Mouse (Mus musculus) heart, embryonic 14.5 days (tissue): ENCODE measurements around the gene Olfr1134. TPM values are rescaled to one million over a fixed set of nuclear protein-coding genes. Genes with fewer than 3 reads are reported as not detected.
"Not testable (repeated sequence)": the region's sequence is repeated elsewhere in the genome, so short reads cannot be mapped to it uniquely, and the experiment has no call there.

ENCODE experiments used
- ATAC-seq: fragments of 200-750 bp; cut with Nextera tagmentation; 2 replicates; pipeline ENCODE4 v1.8.0; 2017; ENCODE audit warnings: low read depth, moderate TSS enrichment; ENCODE audit not compliant: insufficient number of reproducible peaks, insufficient read depth, low FRiP score
- H3K27ac ChIP-seq, 2 experiments: fragments of 200-500 bp in 1 of 2; fragments of 300-500 bp in 1 of 2; sonication (generic) in 1 of 2; replicated peaks in 1 of 2; 2 replicates each; pipeline ENCODE4 v1.5.1; 2012 to 2014; ENCODE audit warnings: low read depth in 2 of 2, low read length in 2 of 2, control low read depth in 1 of 2, mild to moderate bottlenecking in 1 of 2, mixed read lengths in 1 of 2; ENCODE audit not compliant: control insufficient read depth in 1 of 2, insufficient read depth in 1 of 2
- H3K27me3 ChIP-seq: fragments of 300-500 bp; sonication (generic); 2 replicates; pipeline ENCODE4 v1.6.1; 2014; ENCODE audit warnings: mild to moderate bottlenecking, low read length, control low read depth; ENCODE audit not compliant: control insufficient read depth, insufficient read depth
- H3K36me3 ChIP-seq: fragments of 300-500 bp; sonication (generic); 2 replicates; pipeline ENCODE4 v1.6.1; 2014; ENCODE audit warnings: mild to moderate bottlenecking, control low read depth, low read length, mixed read lengths; ENCODE audit not compliant: control insufficient read depth, insufficient read depth
- H3K4me1 ChIP-seq, 2 experiments: fragments of 200-500 bp in 1 of 2; fragments of 300-500 bp in 1 of 2; sonication (generic) in 1 of 2; 2 replicates each; pipeline ENCODE4 v1.6.1; 2012 to 2014; ENCODE audit warnings: low read length in 2 of 2, control low read depth in 1 of 2, mixed read lengths in 1 of 2; ENCODE audit not compliant: control insufficient read depth in 2 of 2, insufficient read depth in 2 of 2
- H3K4me2 ChIP-seq: fragments of 300-500 bp; sonication (generic); 2 replicates; pipeline ENCODE4 v1.6.1; 2014; ENCODE audit warnings: mild to moderate bottlenecking, low read length
- H3K4me3 ChIP-seq, 2 experiments: fragments of 200-500 bp in 1 of 2; fragments of 300-500 bp in 1 of 2; sonication (generic) in 1 of 2; 2 replicates each; pipeline ENCODE4 v1.5.1; 2012 to 2014; ENCODE audit warnings: low read length in 2 of 2, mild to moderate bottlenecking in 2 of 2, control low read depth in 1 of 2, low read depth in 1 of 2, moderate library complexity in 1 of 2; ENCODE audit not compliant: control insufficient read depth in 1 of 2, insufficient read depth in 1 of 2
- H3K9ac ChIP-seq: fragments of 300-500 bp; sonication (generic); 2 replicates; pipeline ENCODE4 v1.6.1; 2014; ENCODE audit warnings: mild to moderate bottlenecking, low read length
- H3K9me3 ChIP-seq: fragments of 300-500 bp; sonication (generic); 2 replicates; pipeline ENCODE4 v1.6.1; 2016; ENCODE audit warnings: low read length, control low read depth; ENCODE audit not compliant: control insufficient read depth
- WGBS: fragments of 180-500 bp; shearing (Covaris S2); extraction: QIAGEN DNeasy Blood & Tissue Kit; methylation state at CpG from one replicate; pipeline ENCODE4 v1.1.7; 2014; 5-methylcytosine and 5-hydroxymethylcytosine counted together
- polyA plus RNA-seq: library from polyadenylated mRNA; unstranded; fragments of >200 nt; fragmentation: Nextera tagmentation; extraction: Ambion mirVana; gene quantifications from 2 replicates; pipeline ENCODE4 v1.2.1, GENCODE M21; 2014

The Olfr1134 gene
- polyA plus RNA-seq = not detected in 2 replicates

DNA sequence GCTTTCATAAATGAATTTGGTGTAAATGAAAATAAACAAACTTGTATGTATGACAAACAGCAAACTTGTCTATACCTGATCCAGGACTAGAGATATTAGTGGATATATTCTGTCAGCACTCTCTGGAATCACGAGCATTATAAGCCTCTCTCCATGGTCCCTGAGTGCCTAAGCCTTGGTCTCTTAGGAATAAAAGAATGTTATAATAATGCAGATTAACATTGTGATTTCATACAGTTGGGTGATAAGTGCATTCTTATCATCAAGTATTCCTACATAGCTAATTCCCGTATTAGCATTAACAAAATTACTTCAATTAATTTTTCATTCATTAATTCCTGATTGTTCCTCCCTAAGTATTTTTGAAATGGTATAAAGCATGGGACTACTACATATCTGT, at the start of gene Olfr1134:
Olfr1134 (minus strand) TSS at position 101 of the 400 bp plus-strand sequence.
- WGBS = 67% methylated on average over 2 of the region's 2 CpGs
- no peaks in the 10 kb centered on the region for H3K9me3 ChIP-seq
- H3K36me3 ChIP-seq = no peaks in the 10 kb centered on the region
- H3K9ac ChIP-seq = no peak within 1 kb of the TSS
- ATAC-seq = no peak
- no peaks in the 10 kb centered on the region for H3K4me1 ChIP-seq
- H3K27ac ChIP-seq = no peak within 1 kb of the TSS
- H3K4me3 ChIP-seq = no peak within 1 kb of the TSS
- H3K27me3 ChIP-seq = no peaks in the 10 kb centered on the region
- no peak within 1 kb of the TSS for H3K4me2 ChIP-seq

GRCm38 (mm10) chr2:87693847-87694246, 35.6 kb upstream of the Olfr1134 start, which contains the start of gene Olfr1136:
Gene Olfr1136 (minus strand): TSS chr2:87693947.
- Histone ChIP-seq H3K9ac (no peak within 1 kb of the TSS), H3K4me1 (no peaks in the 10 kb centered on the region), H3K36me3 (no peaks in the 10 kb centered on the region), H3K4me3 (no peak within 1 kb of the TSS), H3K9me3 (no peaks in the 10 kb centered on the region), H3K4me2 (no peak within 1 kb of the TSS), H3K27me3 (no peaks in the 10 kb centered on the region), H3K27ac (no peak within 1 kb of the TSS)
- no peak for ATAC-seq

DNA sequence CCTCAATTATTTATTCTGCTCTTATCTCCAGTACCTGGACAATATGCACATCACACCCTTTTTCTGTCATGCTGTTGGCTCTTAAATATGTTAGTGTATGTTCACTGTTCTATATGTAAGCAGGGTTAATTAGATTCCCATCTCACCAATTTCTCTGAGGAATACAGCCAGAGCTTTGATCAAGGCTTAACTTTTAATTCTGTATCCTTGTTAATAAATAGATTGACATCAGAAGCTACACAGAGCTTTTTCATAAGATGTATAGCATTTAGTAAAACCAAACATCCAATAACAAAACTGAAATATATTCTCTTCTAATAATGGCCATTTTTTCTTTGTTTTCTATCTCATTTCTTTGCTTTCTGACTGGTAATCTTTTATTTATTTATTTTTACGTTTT, 15.3 kb upstream of the Olfr1134 start, which contains the start of gene Olfr1135:
Olfr1135 (minus strand) TSS at position 101 of the 400 bp plus-strand sequence.
- H3K27me3 ChIP-seq = no peaks in the 10 kb centered on the region
- no peaks in the 10 kb centered on the region for H3K36me3 ChIP-seq

DNA sequence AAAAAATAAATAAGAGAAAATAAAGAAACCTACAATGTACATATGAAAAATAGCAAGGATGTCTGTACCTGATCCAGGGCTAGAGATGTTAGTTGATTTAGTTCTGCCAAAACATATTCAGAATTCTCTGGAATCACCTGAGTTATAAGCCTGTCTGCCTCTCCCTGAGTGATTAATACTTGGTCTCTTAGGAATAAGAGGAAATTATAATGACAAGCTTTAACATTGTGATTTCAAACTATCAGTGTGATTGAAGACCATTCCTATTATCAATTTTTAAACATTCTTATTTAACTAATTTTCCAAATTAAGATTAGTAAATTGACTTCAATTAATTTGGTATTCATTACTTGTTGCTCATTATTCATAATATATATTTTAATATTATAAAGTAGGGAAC, 11.0 kb downstream of the Olfr1134 start, which contains the start of gene Olfr1133:
Olfr1133 (minus strand) TSS at position 101 of the 400 bp plus-strand sequence.
- H3K4me3 ChIP-seq = no peak within 1 kb of the TSS
- H3K27me3 ChIP-seq = no peaks in the 10 kb centered on the region
- H3K36me3 ChIP-seq = no peaks in the 10 kb centered on the region
- H3K9ac ChIP-seq = no peak within 1 kb of the TSS
- no peak within 1 kb of the TSS for H3K27ac ChIP-seq
- no peaks in the 10 kb centered on the region for H3K4me1 ChIP-seq
- ATAC-seq = no peak
- H3K4me2 ChIP-seq = no peak within 1 kb of the TSS
- H3K9me3 ChIP-seq = no peaks in the 10 kb centered on the region

More for the DNA sequence above, 15.3 kb upstream of the Olfr1134 start, which contains the start of gene Olfr1135:
- Histone ChIP-seq H3K9me3 (no peaks in the 10 kb centered on the region), H3K4me1 (no peaks in the 10 kb centered on the region), H3K9ac (no peak within 1 kb of the TSS), H3K27ac (no peak within 1 kb of the TSS), H3K4me2 (no peak within 1 kb of the TSS), H3K4me3 (no peak within 1 kb of the TSS)
- WGBS = 10% methylated on average over 1 of the region's 1 CpGs
- no peak for ATAC-seq

DNA sequence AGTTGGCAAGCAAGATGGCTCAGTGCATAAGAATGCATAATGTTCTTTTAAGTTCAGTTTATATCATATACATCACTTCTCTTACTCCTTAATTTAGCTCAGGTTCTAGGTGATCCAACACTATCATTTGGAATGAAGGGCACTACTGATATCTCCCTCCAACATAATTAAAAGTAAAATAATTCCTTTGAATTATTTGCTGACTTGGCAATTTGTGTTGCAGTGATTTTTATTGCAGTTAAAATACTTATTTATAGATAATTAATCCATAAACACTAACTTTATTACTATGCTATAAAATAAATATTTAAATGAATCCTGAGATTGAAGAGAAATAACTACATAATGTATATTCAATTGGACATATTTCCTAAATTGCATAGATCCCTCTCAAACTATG, 15.8 kb downstream of the Olfr1134 start:
- Histone ChIP-seq H3K4me2 (no peak overlapping the region), H3K4me3 (no peak overlapping the region), H3K36me3 (no peaks in the 10 kb centered on the region), H3K9me3 (no peaks in the 10 kb centered on the region), H3K27me3 (no peaks in the 10 kb centered on the region), H3K4me1 (no peaks in the 10 kb centered on the region), H3K9ac (no peak overlapping the region), H3K27ac (no peak overlapping the region)
- ATAC-seq = no peak

- Histone ChIP-seq H3K4me3 (no peak within 1 kb of the TSS), H3K27me3 (no peaks in the 10 kb centered on the region), H3K4me1 (no peaks in the 10 kb centered on the region), H3K4me2 (no peak within 1 kb of the TSS), H3K36me3 (no peaks in the 10 kb centered on the region), H3K27ac (no peak within 1 kb of the TSS), H3K9ac (no peak within 1 kb of the TSS), H3K9me3 (no peaks in the 10 kb centered on the region)
- no peak for ATAC-seq
Observed at GRCm38 (mm10) chr2:87637435-87637834, 20.8 kb downstream of the Olfr1134 start, which contains the start of gene Olfr1132. Gene Olfr1132 (minus strand): TSS chr2:87637535.

DNA sequence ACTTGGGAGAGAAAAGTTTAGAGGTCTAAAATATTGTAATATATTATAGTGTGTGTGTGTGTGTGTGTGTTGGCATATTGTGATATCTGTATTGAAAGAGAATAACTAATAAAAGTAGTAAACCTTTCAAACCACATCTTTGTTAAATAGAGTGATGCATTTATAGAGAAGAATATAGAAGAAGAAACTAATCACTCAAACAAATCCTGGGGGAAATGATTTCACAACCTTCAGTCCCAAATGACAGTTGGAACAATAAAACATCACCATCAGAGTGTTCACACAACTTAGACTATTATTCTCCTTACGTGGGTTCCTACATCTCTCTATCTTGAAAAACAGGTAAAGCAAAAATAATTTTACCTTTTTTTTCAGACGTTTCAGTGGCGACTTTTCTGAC, 31.5 kb downstream of the Olfr1134 start, which contains the start of gene Olfr1131:
Olfr1131 (plus strand) TSS at position 301 of the 400 bp plus-strand sequence.
- Histone ChIP-seq H3K9ac (no peak within 1 kb of the TSS), H3K27ac (no peak within 1 kb of the TSS), H3K9me3 (no peaks in the 10 kb centered on the region), H3K27me3 (no peaks in the 10 kb centered on the region), H3K4me3 (no peak within 1 kb of the TSS), H3K4me1 (no peaks in the 10 kb centered on the region), H3K36me3 (no peaks in the 10 kb centered on the region), H3K4me2 (no peak within 1 kb of the TSS)
- 53% methylated on average over 3 of the region's 3 CpGs for WGBS
- no peak for ATAC-seq

DNA sequence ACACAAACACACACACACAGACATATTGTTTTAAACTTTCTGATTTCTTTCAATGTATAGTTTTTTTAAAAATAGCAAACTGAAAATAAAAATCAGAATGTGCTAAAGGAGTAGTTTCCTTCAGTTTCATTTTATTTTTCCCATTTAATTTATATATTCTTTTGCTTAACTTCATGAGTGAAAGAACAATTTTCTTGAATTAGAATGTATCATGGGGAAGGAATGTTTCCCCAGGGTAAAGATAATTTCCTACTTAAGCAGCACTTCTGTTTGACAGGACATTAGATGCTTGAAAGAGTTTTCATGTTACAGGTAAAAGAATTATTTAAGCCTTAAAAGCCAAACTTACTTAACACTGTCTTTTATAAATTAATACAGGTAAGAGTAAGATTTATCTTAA, 52.3 kb downstream of the Olfr1134 start, which contains the start of gene Olfr1130:
Olfr1130 (plus strand) TSS at position 301 of the 400 bp plus-strand sequence.
- not testable (repeated sequence) for H3K27ac ChIP-seq, H3K9ac ChIP-seq, H3K9me3 ChIP-seq, H3K36me3 ChIP-seq, H3K4me3 ChIP-seq, ATAC-seq, H3K27me3 ChIP-seq, H3K4me1 ChIP-seq, H3K4me2 ChIP-seq
